Mouse (Mus musculus): ENCODE results near the gene 2510039O18Rik.

DNA sequence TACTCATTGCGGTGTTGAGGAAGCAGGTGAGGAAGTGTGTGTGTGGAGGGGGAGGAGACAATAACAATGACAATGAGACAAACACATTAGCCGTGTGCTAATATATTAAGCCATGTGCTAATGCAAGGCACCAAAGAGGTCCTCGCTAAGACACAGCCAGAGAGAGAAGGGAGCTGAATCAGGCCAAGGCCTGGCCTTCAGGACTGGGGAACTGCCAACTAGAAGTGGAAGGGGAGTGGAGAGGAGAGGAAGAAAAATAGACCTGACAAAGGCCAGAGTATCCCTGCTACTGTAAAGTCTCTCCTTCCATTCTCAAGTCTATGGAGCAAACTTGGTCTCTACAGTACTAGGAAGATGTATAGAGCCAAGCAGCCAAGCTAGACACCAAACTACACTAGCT is 37.1 kb upstream of the 2510039O18Rik start:
- TF ChIP-seq CTCF (IDR thresholded peaks at IDR 0.05; ENCODE audit: low read depth), result no peak
- no peak for TF ChIP-seq EP300 (optimal IDR thresholded peaks at IDR 0.05)
